Mouse (Mus musculus) embryonic facial prominence, embryonic 15.5 days (tissue): ENCODE measurements at regions not wholly inside any gene's neighbourhood (a gene's known extent, or its start where the extent isn't known, plus 50 kb on each side); places are given as distances from the start of the nearest gene placed in this dataset.

Experiments
- ATAC-seq: fragments of 200-750 bp; cut with Nextera tagmentation; 2 replicates; pipeline ENCODE4 v1.8.0; 2017; ENCODE audit warnings: low read depth, moderate TSS enrichment; ENCODE audit not compliant: insufficient number of reproducible peaks, low FRiP score, low TSS enrichment
- H3K27ac ChIP-seq: fragments of 300-500 bp; sonication (generic); replicated peaks from 2 replicates; pipeline ENCODE4 v1.5.1; 2015; ENCODE audit warnings: mild to moderate bottlenecking, inconsistent platforms
- H3K27me3 ChIP-seq: fragments of 300-500 bp; sonication (generic); 2 replicates; pipeline ENCODE4 v1.6.1; 2015; ENCODE audit warnings: inconsistent platforms
- H3K36me3 ChIP-seq: fragments of 300-500 bp; sonication (generic); 2 replicates; pipeline ENCODE4 v1.6.1; 2015; ENCODE audit warnings: mild to moderate bottlenecking, inconsistent platforms
- H3K4me1 ChIP-seq: fragments of 300-500 bp; sonication (generic); 2 replicates; pipeline ENCODE4 v1.6.1; 2015; ENCODE audit warnings: inconsistent platforms
- H3K4me2 ChIP-seq: fragments of 300-500 bp; sonication (generic); replicated peaks from 2 replicates; pipeline ENCODE4 v1.6.1; 2015; ENCODE audit warnings: mild to moderate bottlenecking, inconsistent platforms
- H3K4me3 ChIP-seq: fragments of 300-500 bp; sonication (generic); replicated peaks from 2 replicates; pipeline ENCODE4 v1.5.1; 2015; ENCODE audit warnings: mild to moderate bottlenecking, inconsistent platforms
- H3K9ac ChIP-seq: fragments of 300-500 bp; sonication (generic); 2 replicates; pipeline ENCODE4 v1.6.1; 2015; ENCODE audit warnings: inconsistent platforms
- H3K9me3 ChIP-seq: fragments of 300-500 bp; sonication (generic); replicated peaks from 2 replicates; pipeline ENCODE4 v1.6.1; 2016; ENCODE audit warnings: inconsistent platforms
- WGBS: fragments of 180-500 bp; shearing (Covaris S2); methylation state at CpG from one replicate; pipeline ENCODE4 v1.1.7; 2015; 5-methylcytosine and 5-hydroxymethylcytosine counted together

GRCm38 (mm10) chr1:163557875-163558274 is 154.4 kb upstream of the Gorab start:
- no peak overlapping the region for H3K27ac ChIP-seq
- H3K27me3 ChIP-seq, result no peaks in the 10 kb centered on the region
- no peaks in the 10 kb centered on the region for H3K36me3 ChIP-seq
- 0 out of 2 replicates have a peak, but pooled peaks cover 4% of the 10 kb centered on the region for H3K4me1 ChIP-seq
- H3K4me3 ChIP-seq, result no peak overlapping the region
- H3K9me3 ChIP-seq, result no peaks in the 10 kb centered on the region
- 67% methylated on average over 7 of the region's 7 CpGs for WGBS
- H3K9ac ChIP-seq, result no peak overlapping the region
- ATAC-seq, result no peak
- H3K4me2 ChIP-seq, result no peak overlapping the region

- WGBS, result 62% methylated on average over 2 of the region's 2 CpGs
- Histone ChIP-seq H3K27ac (no peak overlapping the region), H3K4me2 (no peak overlapping the region), H3K27me3 (no peaks in the 10 kb centered on the region), H3K9me3 (no peaks in the 10 kb centered on the region), H3K4me1 (no peaks in the 10 kb centered on the region), H3K36me3 (no peaks in the 10 kb centered on the region), H3K9ac (no peak overlapping the region), H3K4me3 (no peak overlapping the region)
- ATAC-seq, result no peak
Observed at GRCm38 (mm10) chr1:163555185-163555584, 151.7 kb upstream of the Gorab start.

GRCm38 (mm10) chr1:163538776-163539492 is 135.5 kb upstream of the Gorab start:
- H3K9me3 ChIP-seq, result no peaks in the 10 kb centered on the region
- no peak overlapping the region for H3K27ac ChIP-seq
- no peak overlapping the region for H3K4me2 ChIP-seq
- H3K27me3 ChIP-seq, result no peaks in the 10 kb centered on the region
- ATAC-seq, result no peak
- H3K4me1 ChIP-seq, result no peaks in the 10 kb centered on the region
- no peaks in the 10 kb centered on the region for H3K36me3 ChIP-seq
- no peak overlapping the region for H3K9ac ChIP-seq
- 54% methylated on average over 8 of the region's 8 CpGs for WGBS
- H3K4me3 ChIP-seq, result no peak overlapping the region

- no peak overlapping the region for H3K4me3 ChIP-seq
- H3K9me3 ChIP-seq, result no peaks in the 10 kb centered on the region
- no peak overlapping the region for H3K4me2 ChIP-seq
- WGBS, result 40% methylated on average over 4 of the region's 4 CpGs
- H3K27ac ChIP-seq, result no peak overlapping the region
- no peaks in the 10 kb centered on the region for H3K4me1 ChIP-seq
- no peak overlapping the region for H3K9ac ChIP-seq
- H3K36me3 ChIP-seq, result no peaks in the 10 kb centered on the region
- no peak for ATAC-seq
- H3K27me3 ChIP-seq, result no peaks in the 10 kb centered on the region
Observed at GRCm38 (mm10) chr1:163530563-163530962, 127.1 kb upstream of the Gorab start.

- 50% methylated on average over 5 of the region's 5 CpGs for WGBS
- no peaks in the 10 kb centered on the region for H3K27me3 ChIP-seq
- no peak for ATAC-seq
- no peak overlapping the region for H3K4me3 ChIP-seq
- no peak overlapping the region for H3K9ac ChIP-seq
- H3K27ac ChIP-seq, result no peak overlapping the region
- no peaks in the 10 kb centered on the region for H3K36me3 ChIP-seq
- no peaks in the 10 kb centered on the region for H3K4me1 ChIP-seq
- no peaks in the 10 kb centered on the region for H3K9me3 ChIP-seq
- no peak overlapping the region for H3K4me2 ChIP-seq
Observed at GRCm38 (mm10) chr1:163517966-163518365, 114.5 kb upstream of the Gorab start.

- no peaks in the 10 kb centered on the region for H3K27me3 ChIP-seq
- ATAC-seq, result no peak
- no peaks in the 10 kb centered on the region for H3K9me3 ChIP-seq
- no peak overlapping the region for H3K9ac ChIP-seq
- H3K36me3 ChIP-seq, result no peaks in the 10 kb centered on the region
- H3K4me2 ChIP-seq, result no peak overlapping the region
- no peak overlapping the region for H3K4me3 ChIP-seq
- H3K4me1 ChIP-seq, result no peaks in the 10 kb centered on the region
- no peak overlapping the region for H3K27ac ChIP-seq
Observed at GRCm38 (mm10) chr1:163512847-163513246, 109.4 kb upstream of the Gorab start.

- ATAC-seq, result no peak
- Histone ChIP-seq H3K9ac (no peak overlapping the region), H3K27me3 (no peaks in the 10 kb centered on the region), H3K4me3 (no peak overlapping the region), H3K27ac (no peak overlapping the region), H3K4me2 (no peak overlapping the region), H3K36me3 (no peaks in the 10 kb centered on the region), H3K4me1 (no peaks in the 10 kb centered on the region), H3K9me3 (no peaks in the 10 kb centered on the region)
- WGBS, result 42% methylated on average over 1 of the region's 1 CpGs
Observed at GRCm38 (mm10) chr1:163512008-163512407, 108.5 kb upstream of the Gorab start.

- Histone ChIP-seq H3K9me3 (no peaks in the 10 kb centered on the region), H3K27ac (no peak overlapping the region), H3K36me3 (no peaks in the 10 kb centered on the region), H3K9ac (no peak overlapping the region), H3K4me3 (no peak overlapping the region), H3K27me3 (no peaks in the 10 kb centered on the region), H3K4me1 (0 out of 2 replicates have a peak, but pooled peaks cover 6% of the 10 kb centered on the region), H3K4me2 (no peak overlapping the region)
- no peak for ATAC-seq
- 43% methylated on average over 7 of the region's 7 CpGs for WGBS
Observed at GRCm38 (mm10) chr1:163505035-163505434, 101.6 kb upstream of the Gorab start.

- H3K36me3 ChIP-seq, result no peaks in the 10 kb centered on the region
- H3K4me3 ChIP-seq, result no peak overlapping the region
- 0 out of 2 replicates have a peak, but pooled peaks cover 6% of the 10 kb centered on the region for H3K4me1 ChIP-seq
- no peak overlapping the region for H3K4me2 ChIP-seq
- H3K9me3 ChIP-seq, result no peaks in the 10 kb centered on the region
- no peak for ATAC-seq
- no peaks in the 10 kb centered on the region for H3K27me3 ChIP-seq
- WGBS, result 76% methylated on average over 1 of the region's 1 CpGs
- no peak overlapping the region for H3K27ac ChIP-seq
- no peak overlapping the region for H3K9ac ChIP-seq
Observed at GRCm38 (mm10) chr1:163502557-163502956, 99.1 kb upstream of the Gorab start.

- Histone ChIP-seq H3K27me3 (no peaks in the 10 kb centered on the region), H3K27ac (no peak overlapping the region), H3K4me2 (no peak overlapping the region), H3K9ac (no peak overlapping the region), H3K9me3 (no peaks in the 10 kb centered on the region), H3K4me3 (no peak overlapping the region), H3K36me3 (no peaks in the 10 kb centered on the region), H3K4me1 (no peaks in the 10 kb centered on the region)
- WGBS, result 88% methylated on average over 5 of the region's 5 CpGs
- ATAC-seq, result no peak
Observed at GRCm38 (mm10) chr1:163498398-163498958, 95.0 kb upstream of the Gorab start.

- Histone ChIP-seq H3K4me1 (no peaks in the 10 kb centered on the region), H3K9me3 (no peaks in the 10 kb centered on the region), H3K4me3 (no peak overlapping the region), H3K27me3 (no peaks in the 10 kb centered on the region), H3K27ac (no peak overlapping the region), H3K9ac (no peak overlapping the region), H3K4me2 (no peak overlapping the region), H3K36me3 (no peaks in the 10 kb centered on the region)
- WGBS, result 58% methylated on average over 1 of the region's 1 CpGs
- no peak for ATAC-seq
Observed at GRCm38 (mm10) chr1:163496416-163496815, 92.9 kb upstream of the Gorab start.

- Histone ChIP-seq H3K4me3 (no peak overlapping the region), H3K9ac (no peak overlapping the region), H3K4me2 (no peak overlapping the region), H3K27ac (no peak overlapping the region), H3K9me3 (no peaks in the 10 kb centered on the region), H3K4me1 (no peaks in the 10 kb centered on the region), H3K36me3 (no peaks in the 10 kb centered on the region), H3K27me3 (no peaks in the 10 kb centered on the region)
- no peak for ATAC-seq
- WGBS, result 53% methylated on average over 6 of the region's 6 CpGs
Observed at GRCm38 (mm10) chr1:163488532-163488931, 85.1 kb upstream of the Gorab start.
